Mouse (Mus musculus) forebrain, embryonic 15.5 days (tissue): ENCODE results near the gene Pygo2. TPM values are rescaled to one million over a fixed set of nuclear protein-coding genes. Genes with fewer than 3 reads are reported as not detected.

Experiments used
- ATAC-seq: fragments of 200-750 bp; cut with Nextera tagmentation; replicated peaks from 2 replicates; pipeline ENCODE4 v1.8.0; 2017; ENCODE audit warnings: mild to moderate bottlenecking, moderate TSS enrichment, moderate library complexity
- H3K27ac ChIP-seq: fragments of 300-500 bp; sonication (generic); replicated peaks from 2 replicates; pipeline ENCODE4 v1.5.1; 2015; ENCODE audit warnings: mild to moderate bottlenecking, inconsistent platforms
- H3K27me3 ChIP-seq: fragments of 300-500 bp; sonication (generic); 2 replicates; pipeline ENCODE4 v1.6.1; 2015; ENCODE audit warnings: inconsistent platforms
- H3K36me3 ChIP-seq: fragments of 300-500 bp; sonication (generic); 2 replicates; pipeline ENCODE4 v1.6.1; 2015; ENCODE audit warnings: mild to moderate bottlenecking, inconsistent platforms
- H3K4me1 ChIP-seq: fragments of 300-500 bp; sonication (generic); 2 replicates; pipeline ENCODE4 v1.6.1; 2015; ENCODE audit warnings: inconsistent platforms
- H3K4me2 ChIP-seq: fragments of 300-500 bp; sonication (generic); replicated peaks from 2 replicates; pipeline ENCODE4 v1.6.1; 2015; ENCODE audit warnings: mild to moderate bottlenecking, inconsistent platforms
- H3K4me3 ChIP-seq: fragments of 300-500 bp; sonication (generic); 2 replicates; pipeline ENCODE4 v1.5.1; 2015; ENCODE audit warnings: mild to moderate bottlenecking, inconsistent platforms
- H3K9ac ChIP-seq: fragments of 300-500 bp; sonication (generic); replicated peaks from 2 replicates; pipeline ENCODE4 v1.6.1; 2015; ENCODE audit warnings: mild to moderate bottlenecking, inconsistent platforms
- H3K9me3 ChIP-seq: fragments of 300-500 bp; sonication (generic); 2 replicates; pipeline ENCODE4 v1.6.1; 2016; ENCODE audit warnings: inconsistent platforms
- WGBS: fragments of 180-500 bp; shearing (Covaris S2); methylation state at CpG from one replicate; pipeline ENCODE4 v1.1.7; 2015; ENCODE audit warnings: mixed read lengths; 5-methylcytosine and 5-hydroxymethylcytosine counted together
- polyA plus RNA-seq: library from polyadenylated mRNA; unstranded; fragments of >200 nt; fragmentation: Nextera tagmentation; extraction: Ambion mirVana; gene quantifications from 2 replicates; pipeline ENCODE4 v1.2.1, GENCODE M21; 2015

Pygo2 gene
- polyA plus RNA-seq, 1 experiment from 2014 or later, result 41.5 TPM

- Histone ChIP-seq H3K27ac (no peak within 1 kb of the TSS), H3K36me3 (no peaks in the 10 kb centered on the region), H3K4me2 (no peak within 1 kb of the TSS), H3K4me3 (no peak within 1 kb of the TSS), H3K4me1 (peaks cover under 1% of the 10 kb centered on the region), H3K9ac (no peak within 1 kb of the TSS), H3K9me3 (no peaks in the 10 kb centered on the region), H3K27me3 (no peaks in the 10 kb centered on the region)
- ATAC-seq, result no peak
- WGBS, result 65% methylated on average over 10 of the region's 10 CpGs
These were observed 24.6 kb downstream of the Pygo2 start, which contains the start of gene Pmvk for GRCm38 (mm10) chr3:89454401-89455177. Pmvk (plus strand) TSS chr3:89454541.

- H3K27ac ChIP-seq, result no peak overlapping the region
- peaks cover 13% of the 10 kb centered on the region for H3K4me1 ChIP-seq
- H3K4me3 ChIP-seq, result no peak overlapping the region
- H3K27me3 ChIP-seq, result no peaks in the 10 kb centered on the region
- WGBS, result 67% methylated on average over 1 of the region's 1 CpGs
- H3K9me3 ChIP-seq, result no peaks in the 10 kb centered on the region
- no peak overlapping the region for H3K4me2 ChIP-seq
- H3K36me3 ChIP-seq, result no peaks in the 10 kb centered on the region
- no peak for ATAC-seq
- no peak overlapping the region for H3K9ac ChIP-seq
These were observed 25.8 kb downstream of the Pygo2 start for GRCm38 (mm10) chr3:89455786-89456285.

GRCm38 (mm10) chr3:89456726-89457665, 27.0 kb downstream of the Pygo2 start:
- H3K9ac ChIP-seq, result no peak overlapping the region

GRCm38 (mm10) chr3:89458372-89458964, 28.5 kb downstream of the Pygo2 start:
- peak overlapping the region; percentile 72; the same call in 1 of the 2 replicates for H3K9ac ChIP-seq
- ATAC-seq, result peak; percentile 66
- H3K4me2 ChIP-seq, result peak overlapping the region; percentile 64
- H3K9me3 ChIP-seq, result no peaks in the 10 kb centered on the region
- H3K4me1 ChIP-seq, result peaks cover 16% of the 10 kb centered on the region
- 41% methylated on average over 13 of the region's 13 CpGs for WGBS
- no peaks in the 10 kb centered on the region for H3K36me3 ChIP-seq
- no peaks in the 10 kb centered on the region for H3K27me3 ChIP-seq
- H3K27ac ChIP-seq, result peak overlapping the region; percentile 92
- peak overlapping the region; percentile 57 for H3K4me3 ChIP-seq

More at GRCm38 (mm10) chr3:89456726-89457665, 27.0 kb downstream of the Pygo2 start:
- Histone ChIP-seq H3K4me2 (no peak overlapping the region), H3K27ac (no peak overlapping the region), H3K4me1 (peaks cover 16% of the 10 kb centered on the region), H3K4me3 (no peak overlapping the region), H3K27me3 (no peaks in the 10 kb centered on the region), H3K9me3 (no peaks in the 10 kb centered on the region), H3K36me3 (no peaks in the 10 kb centered on the region)
- ATAC-seq, result 0 out of 2 replicates have a peak, but pooled peaks have one; percentile 16
- 38% methylated on average over 10 of the region's 10 CpGs for WGBS

GRCm38 (mm10) chr3:89458965-89459807, 29.2 kb downstream of the Pygo2 start:
- Histone ChIP-seq H3K27ac (peak overlapping the region; percentile 92), H3K27me3 (no peaks in the 10 kb centered on the region), H3K9me3 (no peaks in the 10 kb centered on the region), H3K36me3 (no peaks in the 10 kb centered on the region), H3K4me1 (peaks cover 16% of the 10 kb centered on the region), H3K4me2 (peak overlapping the region; percentile 64), H3K4me3 (peak overlapping the region; percentile 57), H3K9ac (peak overlapping the region; percentile 72)
- under 1% methylated on average over 35 of the region's 36 CpGs for WGBS
- ATAC-seq, result peak; percentile 90

- H3K27me3 ChIP-seq, result no peaks in the 10 kb centered on the region
- H3K4me2 ChIP-seq, result no peak overlapping the region
- WGBS, result 56% methylated on average over 4 of the region's 4 CpGs
- no peak overlapping the region for H3K9ac ChIP-seq
- no peaks in the 10 kb centered on the region for H3K4me1 ChIP-seq
- no peak overlapping the region for H3K27ac ChIP-seq
- ATAC-seq, result no peak
- no peaks in the 10 kb centered on the region for H3K9me3 ChIP-seq
- no peak overlapping the region for H3K4me3 ChIP-seq
- H3K36me3 ChIP-seq, result peaks cover 4% of the 10 kb centered on the region; the same call in 1 of the 2 replicates
These were observed 38.3 kb downstream of the Pygo2 start for GRCm38 (mm10) chr3:89468268-89468667.

- Histone ChIP-seq H3K27ac (no peak overlapping the region), H3K9ac (no peak overlapping the region), H3K36me3 (peaks cover 4% of the 10 kb centered on the region; the same call in 1 of the 2 replicates), H3K27me3 (no peaks in the 10 kb centered on the region), H3K4me2 (no peak overlapping the region), H3K4me1 (no peaks in the 10 kb centered on the region), H3K9me3 (no peaks in the 10 kb centered on the region), H3K4me3 (no peak overlapping the region)
- WGBS, result 84% methylated on average over 7 of the region's 7 CpGs
- ATAC-seq, result no peak
These were observed 42.3 kb downstream of the Pygo2 start for GRCm38 (mm10) chr3:89472280-89472679.

GRCm38 (mm10) chr3:89473838-89474237, 43.8 kb downstream of the Pygo2 start:
- no peaks in the 10 kb centered on the region for H3K4me1 ChIP-seq
- H3K9me3 ChIP-seq, result no peaks in the 10 kb centered on the region
- H3K4me3 ChIP-seq, result no peak overlapping the region
- no peaks in the 10 kb centered on the region; the same call in 1 of the 2 replicates for H3K36me3 ChIP-seq
- no peaks in the 10 kb centered on the region for H3K27me3 ChIP-seq
- no peak overlapping the region for H3K9ac ChIP-seq
- no peak overlapping the region for H3K4me2 ChIP-seq
- ATAC-seq, result no peak
- WGBS, result 80% methylated on average over 6 of the region's 6 CpGs
- no peak overlapping the region for H3K27ac ChIP-seq

- H3K36me3 ChIP-seq, result no peaks in the 10 kb centered on the region
- WGBS, result 84% methylated on average over 6 of the region's 6 CpGs
- H3K27me3 ChIP-seq, result no peaks in the 10 kb centered on the region
- ATAC-seq, result no peak
- no peak overlapping the region for H3K4me3 ChIP-seq
- no peak overlapping the region for H3K4me2 ChIP-seq
- no peaks in the 10 kb centered on the region for H3K4me1 ChIP-seq
- H3K9ac ChIP-seq, result no peak overlapping the region
- H3K9me3 ChIP-seq, result no peaks in the 10 kb centered on the region
- no peak overlapping the region for H3K27ac ChIP-seq
These were observed 49.0 kb downstream of the Pygo2 start for GRCm38 (mm10) chr3:89479055-89479454.

- Histone ChIP-seq H3K9ac (no peak overlapping the region), H3K4me1 (0 out of 2 replicates have a peak, but pooled peaks cover 4% of the 10 kb centered on the region), H3K4me2 (no peak overlapping the region), H3K4me3 (no peak overlapping the region), H3K27me3 (no peaks in the 10 kb centered on the region), H3K27ac (no peak overlapping the region), H3K9me3 (no peaks in the 10 kb centered on the region), H3K36me3 (no peaks in the 10 kb centered on the region)
- WGBS, result 44% methylated on average over 2 of the region's 2 CpGs
- no peak for ATAC-seq
These were observed 51.5 kb downstream of the Pygo2 start for GRCm38 (mm10) chr3:89481488-89481887.

- WGBS, result 93% methylated on average over 5 of the region's 5 CpGs
- 0 out of 2 replicates have a peak, but pooled peaks cover 4% of the 10 kb centered on the region for H3K4me1 ChIP-seq
These were observed 52.2 kb downstream of the Pygo2 start for GRCm38 (mm10) chr3:89482249-89482648.

More at GRCm38 (mm10) chr3:89482249-89482648, 52.2 kb downstream of the Pygo2 start:
- H3K9me3 ChIP-seq, result no peaks in the 10 kb centered on the region
- H3K27me3 ChIP-seq, result no peaks in the 10 kb centered on the region
- no peak overlapping the region for H3K4me3 ChIP-seq
- no peak overlapping the region for H3K4me2 ChIP-seq
- no peak overlapping the region for H3K9ac ChIP-seq
- ATAC-seq, result no peak
- H3K36me3 ChIP-seq, result no peaks in the 10 kb centered on the region
- H3K27ac ChIP-seq, result no peak overlapping the region
